Mouse (Mus musculus): ENCODE results near the gene Mrpl20.

Mrpl20 gene

GRCm38 (mm10) chr4:155776704-155777335 is 25.9 kb upstream of the Mrpl20 start:
- H3K4me1 ChIP-seq (replicated peaks; ENCODE audit: low read depth, low read length), result peaks cover 57% of the 10 kb centered on the region
- peaks cover 56% of the 10 kb centered on the region for H3K27me3 ChIP-seq (ENCODE audit: insufficient read depth, low read length)
- H3K4me3 ChIP-seq (replicated peaks; ENCODE audit: low read length), result peak overlapping the region; percentile 21; the same call in 1 of the 2 replicates

DNA sequence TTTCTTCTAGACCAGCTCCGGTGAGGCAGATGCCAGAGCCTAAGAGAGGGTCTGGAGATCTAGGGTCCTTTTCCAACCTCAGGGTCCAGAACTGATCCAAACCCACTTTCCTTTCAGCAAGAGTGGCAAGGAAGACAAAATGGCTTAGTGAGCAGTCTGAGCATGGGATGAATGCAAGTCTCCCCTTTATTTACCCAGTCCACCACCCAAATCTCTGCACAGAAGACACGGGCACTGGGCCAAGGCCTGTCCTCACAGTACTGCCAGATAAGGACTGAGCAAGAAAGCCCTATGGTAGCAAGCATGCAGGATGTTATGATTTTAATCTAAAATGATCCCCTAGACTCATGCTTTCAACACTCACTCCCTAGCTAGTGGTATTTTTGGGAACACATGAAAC is 24.9 kb upstream of the Mrpl20 start:
- TF ChIP-seq NANOG (IDR thresholded peaks at IDR 0.05; ENCODE audit: borderline replicate concordance, low read length) (no peak), POU5F1 (IDR thresholded peaks at IDR 0.05; ENCODE audit: borderline replicate concordance, low read length) (no peak), CTCF (conservative IDR thresholded peaks at IDR 0.05; ENCODE audit: low read length) (no peak)
- Histone ChIP-seq H3K9me3 (ENCODE audit: low read length) (no peaks in the 10 kb centered on the region), H3K36me3 (ENCODE audit: insufficient read depth, low read length) (no peaks in the 10 kb centered on the region), H3K27me3 (ENCODE audit: insufficient read depth, low read length) (peaks cover 46% of the 10 kb centered on the region), H3K4me3 (replicated peaks; ENCODE audit: low read length) (no peak overlapping the region), H3K4me1 (replicated peaks; ENCODE audit: low read depth, low read length) (peaks cover 57% of the 10 kb centered on the region)

More at GRCm38 (mm10) chr4:155776704-155777335, 25.9 kb upstream of the Mrpl20 start:
- TF ChIP-seq POU5F1 (IDR thresholded peaks at IDR 0.05; ENCODE audit: borderline replicate concordance, low read length), result no peak
- no peak for TF ChIP-seq NANOG (IDR thresholded peaks at IDR 0.05; ENCODE audit: borderline replicate concordance, low read length)
- TF ChIP-seq CTCF (conservative IDR thresholded peaks at IDR 0.05; ENCODE audit: low read length), result no peak
- Histone ChIP-seq H3K36me3 (ENCODE audit: insufficient read depth, low read length) (no peaks in the 10 kb centered on the region), H3K9me3 (ENCODE audit: low read length) (no peaks in the 10 kb centered on the region)

DNA sequence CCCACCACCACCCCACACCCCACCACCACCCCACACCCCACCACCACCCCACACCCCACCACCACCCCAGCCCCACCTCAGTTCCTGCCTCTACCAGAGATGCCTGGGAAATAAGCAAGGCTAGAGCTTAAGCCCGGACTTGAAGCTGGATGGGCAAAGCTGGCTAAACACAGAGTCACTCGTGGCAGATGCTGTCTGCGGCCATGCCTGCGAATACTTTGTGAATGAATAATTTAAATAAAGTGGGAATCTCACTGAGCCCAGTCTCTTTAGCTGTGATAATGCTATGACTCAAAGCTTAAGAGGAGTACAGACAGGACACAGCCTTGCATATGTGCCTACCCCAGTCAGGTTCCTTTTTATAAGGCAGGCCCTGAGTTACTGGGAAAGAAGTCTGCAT is 23.2 kb upstream of the Mrpl20 start:
- Histone ChIP-seq H3K27me3 (ENCODE audit: insufficient read depth, low read length) (peaks cover 32% of the 10 kb centered on the region), H3K4me3 (replicated peaks; ENCODE audit: low read length) (no peak overlapping the region), H3K36me3 (ENCODE audit: insufficient read depth, low read length) (no peaks in the 10 kb centered on the region), H3K4me1 (replicated peaks; ENCODE audit: low read depth, low read length) (peaks cover 50% of the 10 kb centered on the region), H3K9me3 (ENCODE audit: low read length) (no peaks in the 10 kb centered on the region)
- TF ChIP-seq CTCF (conservative IDR thresholded peaks at IDR 0.05; ENCODE audit: low read length), result no peak

- Histone ChIP-seq H3K27me3 (ENCODE audit: insufficient read depth, low read length) (peaks cover 27% of the 10 kb centered on the region), H3K4me3 (replicated peaks; ENCODE audit: low read length) (no peak overlapping the region), H3K9me3 (ENCODE audit: low read length) (no peaks in the 10 kb centered on the region), H3K36me3 (ENCODE audit: insufficient read depth, low read length) (no peaks in the 10 kb centered on the region), H3K4me1 (replicated peaks; ENCODE audit: low read depth, low read length) (peaks cover 47% of the 10 kb centered on the region)
- TF ChIP-seq POU5F1 (IDR thresholded peaks at IDR 0.05; ENCODE audit: borderline replicate concordance, low read length), result no peak
- no peak for TF ChIP-seq CTCF (conservative IDR thresholded peaks at IDR 0.05; ENCODE audit: low read length)
- no peak for TF ChIP-seq NANOG (IDR thresholded peaks at IDR 0.05; ENCODE audit: borderline replicate concordance, low read length)
Observed at GRCm38 (mm10) chr4:155780895-155781294, 21.8 kb upstream of the Mrpl20 start.

- Histone ChIP-seq H3K36me3 (ENCODE audit: insufficient read depth, low read length) (no peaks in the 10 kb centered on the region), H3K4me3 (replicated peaks; ENCODE audit: low read length) (peak overlapping the region; percentile 83), H3K9me3 (ENCODE audit: low read length) (no peaks in the 10 kb centered on the region), H3K27me3 (ENCODE audit: insufficient read depth, low read length) (peaks cover 20% of the 10 kb centered on the region), H3K4me1 (replicated peaks; ENCODE audit: low read depth, low read length) (peaks cover 29% of the 10 kb centered on the region)
- TF ChIP-seq NANOG (IDR thresholded peaks at IDR 0.05; ENCODE audit: borderline replicate concordance, low read length) (no peak), CTCF (conservative IDR thresholded peaks at IDR 0.05; ENCODE audit: low read length) (no peak), POU5F1 (IDR thresholded peaks at IDR 0.05; ENCODE audit: borderline replicate concordance, low read length) (no peak)
Observed at GRCm38 (mm10) chr4:155783486-155784080, 19.1 kb upstream of the Mrpl20 start.

DNA sequence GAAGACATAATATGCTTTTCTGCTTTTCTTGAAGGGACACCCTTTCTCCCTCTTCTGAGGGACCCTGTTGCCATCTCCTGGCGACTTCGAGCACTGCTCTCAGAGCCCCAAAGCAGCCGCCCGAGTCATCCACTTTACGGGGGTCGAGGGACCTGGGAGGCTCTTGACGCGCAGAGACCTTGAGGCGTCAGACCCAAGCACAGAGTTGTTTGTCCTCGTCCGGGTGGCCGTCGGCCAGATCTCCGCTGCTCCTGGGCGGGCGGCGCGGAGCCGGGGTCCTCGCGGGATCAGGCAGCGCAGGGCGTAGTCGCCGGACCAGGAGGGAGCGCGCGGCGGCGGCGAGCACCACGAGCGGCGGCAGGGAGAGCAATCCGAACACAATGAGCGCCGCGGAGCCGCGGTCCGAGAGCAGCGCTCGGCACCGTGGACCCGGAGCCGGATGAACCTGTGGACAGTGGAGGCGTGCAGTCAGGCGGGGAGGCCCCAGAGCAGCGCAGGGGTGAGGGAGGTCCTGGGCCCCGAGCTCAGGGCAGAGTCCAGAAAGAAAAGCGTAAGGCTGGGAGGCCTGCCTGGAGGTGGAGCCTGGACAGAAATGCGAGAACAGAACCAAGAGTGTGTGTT is 18.5 kb upstream of the Mrpl20 start:
- no peak for TF ChIP-seq POU5F1 (IDR thresholded peaks at IDR 0.05; ENCODE audit: borderline replicate concordance, low read length)
- TF ChIP-seq CTCF (conservative IDR thresholded peaks at IDR 0.05; ENCODE audit: low read length), result peak; percentile 31; the same call in 1 of the 2 replicates
- no peak for TF ChIP-seq NANOG (IDR thresholded peaks at IDR 0.05; ENCODE audit: borderline replicate concordance, low read length)

GRCm38 (mm10) chr4:155785246-155785645 is 17.4 kb upstream of the Mrpl20 start:
- Histone ChIP-seq H3K27me3 (ENCODE audit: insufficient read depth, low read length) (peaks cover 17% of the 10 kb centered on the region), H3K4me3 (replicated peaks; ENCODE audit: low read length) (no peak overlapping the region), H3K36me3 (ENCODE audit: insufficient read depth, low read length) (no peaks in the 10 kb centered on the region), H3K9me3 (ENCODE audit: low read length) (no peaks in the 10 kb centered on the region), H3K4me1 (replicated peaks; ENCODE audit: low read depth, low read length) (peaks cover 25% of the 10 kb centered on the region)
- no peak for TF ChIP-seq CTCF (conservative IDR thresholded peaks at IDR 0.05; ENCODE audit: low read length)
- no peak for TF ChIP-seq POU5F1 (IDR thresholded peaks at IDR 0.05; ENCODE audit: borderline replicate concordance, low read length)
- no peak for TF ChIP-seq NANOG (IDR thresholded peaks at IDR 0.05; ENCODE audit: borderline replicate concordance, low read length)

More for the DNA sequence above, 18.5 kb upstream of the Mrpl20 start:
- Histone ChIP-seq H3K9me3 (ENCODE audit: low read length) (no peaks in the 10 kb centered on the region), H3K4me1 (replicated peaks; ENCODE audit: low read depth, low read length) (peaks cover 25% of the 10 kb centered on the region), H3K4me3 (replicated peaks; ENCODE audit: low read length) (peak overlapping the region; percentile 83), H3K27me3 (ENCODE audit: insufficient read depth, low read length) (peaks cover 16% of the 10 kb centered on the region), H3K36me3 (ENCODE audit: insufficient read depth, low read length) (no peaks in the 10 kb centered on the region)

DNA sequence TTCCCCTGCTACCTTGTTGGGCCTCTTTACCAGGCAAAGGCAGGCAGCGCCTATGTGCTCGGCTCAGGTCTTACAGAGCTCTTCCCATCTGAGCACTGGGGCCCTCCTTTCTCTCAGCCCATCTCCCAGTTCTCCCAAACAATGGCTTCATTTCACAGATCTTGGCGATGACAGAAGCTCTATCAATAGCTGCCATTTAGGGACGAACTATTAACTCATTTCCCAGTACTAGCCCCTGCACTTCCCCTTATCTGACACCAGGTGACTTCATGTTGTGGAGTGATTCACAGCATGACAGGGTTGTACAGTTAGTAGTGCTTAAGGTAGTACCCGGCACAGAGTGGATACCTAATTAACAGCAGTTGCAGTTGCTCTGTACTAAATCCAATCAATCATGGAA is 16.9 kb upstream of the Mrpl20 start, which contains the start of gene Tmem88b:
Gene Tmem88b, minus strand, starts transcription at position 56 of the 400 bp plus-strand sequence.
- peaks cover 28% of the 10 kb centered on the region for H3K4me1 ChIP-seq (replicated peaks; ENCODE audit: low read depth, low read length)
- H3K9me3 ChIP-seq (ENCODE audit: low read length), result no peaks in the 10 kb centered on the region
- peaks cover 22% of the 10 kb centered on the region for H3K27me3 ChIP-seq (ENCODE audit: insufficient read depth, low read length)
- peak within 1 kb of the TSS; percentile 83 for H3K4me3 ChIP-seq (replicated peaks; ENCODE audit: low read length)
- H3K36me3 ChIP-seq (ENCODE audit: insufficient read depth, low read length), result no peaks in the 10 kb centered on the region
- TF ChIP-seq CTCF (conservative IDR thresholded peaks at IDR 0.05; ENCODE audit: low read length) (peak; percentile 57), NANOG (IDR thresholded peaks at IDR 0.05; ENCODE audit: borderline replicate concordance, low read length) (no peak)

Measured in E14TG2a.4 (cell line).